Mouse (Mus musculus) kidney, postnatal 14 days (tissue): ENCODE measurements at regions not wholly inside any gene's neighbourhood (a gene's known extent, or its start where the extent isn't known, plus 50 kb on each side); places are given as distances from the start of the nearest gene placed in this dataset.
A peak's percentile ranks its signal among the peaks of the same experiment; 100 is the strongest.

Experiments
- DNase-seq: peaks from one replicate; pipeline ENCODE4 v3.0.0; 2022; ENCODE audit warnings: mixed read lengths

DNA sequence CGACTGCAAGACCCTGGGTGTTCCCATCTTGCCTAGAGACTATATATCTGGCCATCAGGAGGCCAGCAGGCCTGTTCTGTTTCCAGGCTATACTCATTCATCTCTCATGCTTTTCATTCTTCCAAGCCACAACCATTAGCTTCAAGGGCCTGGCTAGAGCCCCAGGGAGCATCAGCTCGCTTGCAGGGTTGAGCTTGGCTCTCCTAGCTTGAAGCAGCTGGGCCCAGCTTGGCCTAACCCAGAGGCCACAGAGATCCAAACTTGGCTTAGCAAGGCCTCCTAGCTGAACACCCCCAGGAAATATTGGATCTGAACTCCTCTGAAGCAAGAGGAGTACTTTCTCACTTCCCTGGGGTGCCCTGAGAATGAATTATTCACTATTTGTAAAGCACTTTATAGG is 50.3 kb upstream of the 3425401B19Rik start:
- DNase-seq = peak; percentile 59
